Mouse (Mus musculus): ENCODE measurements around the gene Scrt2.

The Scrt2 gene

GRCm38 (mm10) chr2:152081641-152082448 is 516 bp downstream of the Scrt2 start:
- in situ Hi-C loops (cut with MboI; ENCODE audit: low sequenced_read_pairs): no loop called here

- in situ Hi-C loops (cut with MboI; ENCODE audit: low sequenced_read_pairs): no loop called here
Observed at GRCm38 (mm10) chr2:152082456-152083285, 1.3 kb downstream of the Scrt2 start.

GRCm38 (mm10) chr2:152083411-152083810 is 2.1 kb downstream of the Scrt2 start:
- in situ Hi-C loops (cut with MboI; ENCODE audit: low sequenced_read_pairs): no loop called here

- in situ Hi-C loops (cut with MboI; ENCODE audit: low sequenced_read_pairs): no loop called here
Observed at GRCm38 (mm10) chr2:152084298-152084697, 3.0 kb downstream of the Scrt2 start.

- in situ Hi-C loops (cut with MboI; ENCODE audit: low sequenced_read_pairs): no loop called here
Observed at GRCm38 (mm10) chr2:152085414-152085813, 4.1 kb downstream of the Scrt2 start.

GRCm38 (mm10) chr2:152086451-152086850 is 5.1 kb downstream of the Scrt2 start:
- in situ Hi-C loops (cut with MboI; ENCODE audit: low sequenced_read_pairs): no loop called here

GRCm38 (mm10) chr2:152087111-152087510 is 5.8 kb downstream of the Scrt2 start:
- in situ Hi-C loops (cut with MboI; ENCODE audit: low sequenced_read_pairs): no loop called here

- in situ Hi-C loops (cut with MboI; ENCODE audit: low sequenced_read_pairs): no loop called here
Observed at GRCm38 (mm10) chr2:152089078-152089477, 7.7 kb downstream of the Scrt2 start.

- in situ Hi-C loops (cut with MboI; ENCODE audit: low sequenced_read_pairs): no loop called here
Observed at GRCm38 (mm10) chr2:152089581-152089980, 8.3 kb downstream of the Scrt2 start.

GRCm38 (mm10) chr2:152090486-152090885 is 9.2 kb downstream of the Scrt2 start:
- in situ Hi-C loops (cut with MboI; ENCODE audit: low sequenced_read_pairs): no loop called here

GRCm38 (mm10) chr2:152091342-152092056 is 10.2 kb downstream of the Scrt2 start:
- in situ Hi-C loops (cut with MboI; ENCODE audit: low sequenced_read_pairs): no loop called here

GRCm38 (mm10) chr2:152092927-152093326 is 11.6 kb downstream of the Scrt2 start:
- in situ Hi-C loops (cut with MboI; ENCODE audit: low sequenced_read_pairs): no loop called here

- in situ Hi-C loops (cut with MboI; ENCODE audit: low sequenced_read_pairs): no loop called here
Observed at GRCm38 (mm10) chr2:152093356-152093792, 12.0 kb downstream of the Scrt2 start.

GRCm38 (mm10) chr2:152094856-152095545 is 13.7 kb downstream of the Scrt2 start:
- in situ Hi-C loops (cut with MboI; ENCODE audit: low sequenced_read_pairs): no loop called here

GRCm38 (mm10) chr2:152096922-152097321 is 15.6 kb downstream of the Scrt2 start:
- in situ Hi-C loops (cut with MboI; ENCODE audit: low sequenced_read_pairs): no loop called here

- in situ Hi-C loops (cut with MboI; ENCODE audit: low sequenced_read_pairs): no loop called here
Observed at GRCm38 (mm10) chr2:152097916-152098315, 16.6 kb downstream of the Scrt2 start.

- in situ Hi-C loops (cut with MboI; ENCODE audit: low sequenced_read_pairs): no loop called here
Observed at GRCm38 (mm10) chr2:152099538-152099937, 18.2 kb downstream of the Scrt2 start.

- in situ Hi-C loops (cut with MboI; ENCODE audit: low sequenced_read_pairs): loop anchor here (25.0 kb wide), 1 partner anchor 286 kb away; the partner anchor contains the start of genes Nrsn2 and Sox12
Observed at GRCm38 (mm10) chr2:152101761-152102160, 20.4 kb downstream of the Scrt2 start.

- in situ Hi-C loops (cut with MboI; ENCODE audit: low sequenced_read_pairs): loop anchor here (25.0 kb wide), 1 partner anchor 285 kb away; the partner anchor contains the start of genes Nrsn2 and Sox12
Observed at GRCm38 (mm10) chr2:152102369-152102768, 21.0 kb downstream of the Scrt2 start.

GRCm38 (mm10) chr2:152104711-152105317 is 23.5 kb downstream of the Scrt2 start:
- in situ Hi-C loops (cut with MboI; ENCODE audit: low sequenced_read_pairs): loop anchor here (25.0 kb wide), 1 partner anchor 282 kb away; the partner anchor contains the start of genes Nrsn2 and Sox12
